Mouse (Mus musculus): Measurements from ENCODE around the gene Tmem214.
A peak's percentile ranks its signal among the peaks of the same experiment; 100 is the strongest.

Tmem214 gene

GRCm38 (mm10) chr5:30867712-30868111, at the start of gene Tmem214:
Tmem214 (plus strand) TSS chr5:30868012.
- no peak for DNase-seq

GRCm38 (mm10) chr5:30818758-30819309, 49.0 kb upstream of the Tmem214 start:
- no peak for DNase-seq

DNA sequence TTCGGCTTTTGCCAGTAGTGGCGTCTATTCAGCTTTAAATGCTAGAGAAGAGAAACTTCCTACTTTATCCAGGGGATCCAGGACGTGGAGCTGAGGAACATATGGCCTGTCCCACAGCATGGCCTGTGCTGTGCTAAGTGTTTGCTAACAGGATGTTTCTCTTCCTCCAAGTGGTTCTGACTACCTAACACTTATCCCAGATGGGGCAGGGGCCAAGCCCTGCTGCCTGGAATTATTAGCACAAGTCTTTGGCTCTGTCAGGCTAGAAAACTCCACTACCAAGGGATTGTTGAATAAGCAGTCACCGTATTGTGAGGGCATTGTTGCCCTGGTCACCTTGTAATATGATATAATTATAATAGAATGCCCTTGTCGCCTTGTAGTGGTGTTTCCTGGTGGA, 45.1 kb upstream of the Tmem214 start:
- no peak for DNase-seq

DNA sequence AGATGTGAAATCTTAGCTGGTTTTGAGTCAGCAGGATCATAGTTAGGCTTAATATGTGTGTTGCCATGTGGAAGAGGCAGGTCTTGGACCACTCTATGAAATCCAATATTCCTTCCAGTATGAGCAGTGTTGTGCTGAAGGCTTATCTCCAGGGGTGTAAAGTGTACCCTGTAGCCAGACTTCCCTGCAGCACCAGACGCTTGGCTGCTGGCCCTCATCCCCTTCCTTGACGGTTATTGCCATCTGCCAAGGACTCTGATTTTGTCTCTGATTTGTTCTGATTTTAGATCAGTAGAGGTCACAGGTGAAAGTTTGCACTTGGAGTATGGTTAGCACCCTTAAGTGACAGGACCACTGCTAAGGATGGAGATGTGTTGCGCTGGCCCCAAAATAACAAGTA, 44.7 kb upstream of the Tmem214 start:
- no peak for DNase-seq

DNA sequence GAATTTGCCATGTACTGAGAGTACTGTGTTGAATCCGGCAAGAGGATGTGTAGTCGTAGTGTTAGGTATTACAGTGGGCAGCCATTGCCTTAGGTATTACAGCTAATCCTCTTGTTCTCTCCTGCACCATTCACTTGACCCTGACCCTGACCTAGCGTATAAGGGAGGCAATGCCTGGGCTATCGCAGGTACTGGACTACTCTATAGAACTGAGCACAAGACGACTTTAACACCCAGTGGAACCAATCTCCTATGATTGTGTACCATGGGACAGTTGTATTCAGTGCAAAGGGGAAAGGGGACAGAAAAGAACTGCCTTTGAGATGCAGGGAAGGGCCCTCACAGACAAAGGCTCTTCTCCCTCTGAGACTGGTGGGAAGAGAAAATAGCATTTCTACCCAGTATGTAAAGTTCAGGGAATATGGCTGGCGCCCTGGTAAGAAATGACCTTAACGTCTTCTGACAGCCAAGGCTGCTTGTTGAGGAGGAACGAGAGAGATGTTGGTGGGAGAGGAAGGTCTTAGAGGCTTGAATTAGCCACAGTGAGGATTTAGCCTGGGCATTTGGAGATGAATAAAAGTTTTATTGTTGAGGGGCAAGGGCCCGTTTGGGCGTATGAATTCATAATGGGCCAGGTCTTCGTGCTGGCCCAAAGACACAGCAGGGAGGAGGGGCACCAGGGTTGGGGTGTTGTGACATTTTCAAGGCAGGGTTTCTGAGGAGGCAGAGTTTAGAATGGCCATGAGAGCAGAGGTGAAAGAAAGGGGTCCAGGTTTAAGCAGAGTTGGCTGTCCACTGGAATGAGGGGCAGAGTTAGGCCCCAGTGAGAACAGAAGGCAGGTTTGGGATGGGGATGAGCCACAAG, 43.5 kb upstream of the Tmem214 start:
- DNase-seq: no peak

DNA sequence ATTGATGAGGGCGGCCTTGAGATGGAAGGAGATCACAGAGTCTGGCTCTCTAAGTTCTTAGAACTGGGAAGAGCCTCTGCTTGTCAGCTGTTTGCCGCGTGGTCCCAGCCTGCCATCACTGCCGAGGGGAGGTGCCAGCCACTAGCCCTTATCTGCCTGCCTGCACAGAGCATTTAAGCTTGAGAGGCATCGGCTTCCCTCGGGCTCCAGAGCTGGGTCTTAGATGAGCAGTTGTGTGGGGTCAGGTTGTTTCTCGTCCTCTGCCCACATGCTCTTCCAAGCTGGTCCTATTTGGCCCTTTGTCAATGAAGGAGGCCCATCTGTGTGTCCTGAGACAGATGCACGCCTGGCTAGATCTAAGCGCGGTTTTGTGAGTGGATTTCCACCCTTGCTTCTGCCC, 42.6 kb upstream of the Tmem214 start:
- DNase-seq: no peak

- DNase-seq: no peak
Observed at GRCm38 (mm10) chr5:30825821-30826220, 42.0 kb upstream of the Tmem214 start.

DNA sequence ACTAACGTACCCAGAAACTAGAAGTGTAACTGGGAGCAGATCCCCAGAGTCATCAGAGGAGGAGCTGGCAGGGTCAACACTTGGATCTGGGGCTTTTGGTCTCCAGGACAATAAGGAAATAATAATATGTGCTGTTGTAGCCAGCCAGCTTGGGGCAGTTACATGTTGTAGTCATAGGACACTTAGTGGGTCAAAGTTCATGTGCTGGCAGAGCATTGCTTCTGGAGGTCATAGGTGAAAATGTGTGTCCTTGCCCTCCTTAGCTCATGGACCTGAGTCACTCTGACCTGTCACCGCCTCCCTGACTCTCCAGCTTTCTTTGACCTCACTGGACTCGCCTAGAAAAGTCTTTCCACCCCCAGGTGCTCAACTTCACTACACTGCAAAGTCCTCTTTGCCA, 34.4 kb upstream of the Tmem214 start:
- DNase-seq: no peak

DNA sequence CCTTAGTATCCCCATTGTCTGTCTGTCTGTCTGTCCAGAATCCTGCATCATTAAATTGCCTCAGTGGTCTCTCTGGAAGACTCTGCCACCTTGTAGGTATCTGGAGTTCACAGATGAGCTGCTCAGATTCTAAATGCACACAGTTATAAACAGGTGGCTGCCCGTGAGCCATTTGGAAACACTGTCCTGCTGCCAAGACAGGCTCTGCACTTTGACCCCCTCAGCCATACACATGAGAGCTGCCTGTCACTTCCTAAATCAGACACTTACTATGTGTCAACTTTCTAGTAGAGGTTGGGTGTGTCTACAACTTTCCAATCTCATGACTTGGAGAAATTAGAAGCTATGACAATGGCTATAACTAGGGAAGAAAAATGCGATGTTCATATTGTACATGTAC, 28.1 kb upstream of the Tmem214 start:
- no peak for DNase-seq

DNA sequence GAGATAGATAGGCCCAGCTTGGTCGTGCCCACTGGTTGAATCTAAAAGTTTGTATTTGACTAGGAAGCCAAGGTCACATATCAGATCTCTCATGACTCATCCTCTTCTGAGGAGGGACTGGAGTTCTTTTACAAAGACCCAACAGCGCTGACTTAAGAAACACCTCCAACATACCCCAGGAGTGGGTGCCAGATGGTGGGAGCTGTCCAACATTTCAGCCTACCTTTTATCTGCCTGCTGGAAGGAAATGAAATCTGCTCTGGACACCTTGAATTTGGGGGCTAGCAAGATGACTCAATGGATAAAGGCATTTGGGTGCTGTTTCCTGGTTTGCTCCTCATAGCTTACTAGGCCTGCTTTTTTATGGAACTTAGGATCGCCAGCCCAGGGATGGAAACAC, 25.9 kb upstream of the Tmem214 start:
- no peak for DNase-seq

GRCm38 (mm10) chr5:30849891-30850555, 17.8 kb upstream of the Tmem214 start:
- DNase-seq: no peak

DNA sequence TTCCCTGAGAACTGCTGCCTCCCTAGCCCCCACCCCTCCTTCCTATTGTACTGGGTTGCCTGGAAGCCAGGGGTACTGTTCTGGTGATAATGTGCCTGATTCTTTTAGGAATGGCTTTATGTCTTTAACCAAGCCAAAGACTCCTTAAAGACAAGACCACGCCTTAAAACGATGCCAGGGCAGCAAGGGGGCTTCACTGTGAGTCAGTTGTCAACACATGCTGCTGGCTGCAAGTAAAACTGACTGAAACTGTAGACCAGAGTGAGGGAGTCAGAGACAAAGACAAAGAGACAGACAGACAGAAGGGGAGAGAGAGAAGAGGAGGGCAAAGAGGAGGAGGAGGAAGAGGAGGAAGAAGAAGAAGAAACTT, 17.3 kb upstream of the Tmem214 start:
- no peak for DNase-seq

DNA sequence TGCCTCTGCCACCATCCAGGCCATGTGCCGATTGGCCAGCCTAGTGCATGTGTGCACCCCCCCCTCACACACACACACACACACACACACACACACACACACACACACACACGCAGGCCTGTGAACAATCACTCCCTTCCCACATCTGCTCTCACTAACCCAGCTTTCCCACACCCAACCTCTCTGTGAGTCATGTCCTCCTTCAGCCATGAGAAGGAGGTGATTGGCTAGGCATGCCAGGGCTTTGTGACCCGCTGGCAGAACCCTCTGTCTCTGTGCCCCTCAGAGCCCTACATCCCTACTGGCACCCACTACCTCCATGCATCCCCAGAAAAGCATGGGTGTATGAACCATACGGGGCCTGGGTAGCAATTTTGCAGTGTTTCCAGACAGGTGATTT, 14.3 kb upstream of the Tmem214 start:
- no peak for DNase-seq

- no peak for DNase-seq
Observed at GRCm38 (mm10) chr5:30855674-30856073, 12.1 kb upstream of the Tmem214 start.

GRCm38 (mm10) chr5:30856124-30856523, 11.7 kb upstream of the Tmem214 start:
- no peak for DNase-seq

DNA sequence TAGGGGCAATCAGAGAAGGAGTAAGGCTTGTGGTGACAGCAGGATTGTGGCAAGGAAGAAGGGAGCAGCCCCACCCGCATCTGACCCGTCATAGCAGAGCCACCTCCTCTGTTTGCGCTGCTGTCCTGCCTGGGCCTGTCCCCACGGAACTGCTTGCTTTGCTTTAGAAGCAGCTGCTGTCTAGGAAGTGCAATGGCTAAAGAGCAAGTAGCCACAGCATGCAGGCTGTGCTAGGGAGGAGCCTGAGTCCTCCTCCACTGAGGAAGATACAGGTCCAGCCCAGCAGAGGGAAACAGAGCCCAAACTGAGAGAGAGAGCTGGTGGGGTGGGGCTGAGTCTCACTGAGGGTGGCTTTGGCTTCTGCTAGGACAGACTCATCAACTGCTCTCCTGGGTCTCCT, 4.0 kb upstream of the Tmem214 start:
- DNase-seq: peak; percentile 15 to 19

DNA sequence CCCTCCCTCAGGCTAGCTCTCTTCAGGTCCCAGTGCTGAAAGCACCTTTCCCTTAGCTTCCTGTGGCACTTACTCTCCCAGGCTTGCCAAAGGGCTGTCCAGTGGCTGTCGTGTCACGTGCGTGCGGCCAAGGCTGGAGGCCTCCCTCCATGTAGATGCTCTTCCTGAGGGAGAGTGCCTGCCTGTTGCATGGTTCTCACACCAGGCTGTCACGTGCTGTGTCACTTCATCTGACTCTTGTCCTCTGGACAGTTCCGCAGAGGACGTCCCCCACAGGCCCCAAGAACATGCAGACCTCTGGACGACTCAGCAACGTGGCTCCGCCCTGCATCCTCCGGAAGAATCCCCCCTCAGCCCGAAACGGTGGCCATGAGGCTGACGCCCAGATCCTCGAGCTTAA, 3.5 kb upstream of the Tmem214 start:
- no peak for DNase-seq

GRCm38 (mm10) chr5:30866871-30867270, 941 bp upstream of the Tmem214 start:
- peak; percentile 42 to 51 for DNase-seq

DNA sequence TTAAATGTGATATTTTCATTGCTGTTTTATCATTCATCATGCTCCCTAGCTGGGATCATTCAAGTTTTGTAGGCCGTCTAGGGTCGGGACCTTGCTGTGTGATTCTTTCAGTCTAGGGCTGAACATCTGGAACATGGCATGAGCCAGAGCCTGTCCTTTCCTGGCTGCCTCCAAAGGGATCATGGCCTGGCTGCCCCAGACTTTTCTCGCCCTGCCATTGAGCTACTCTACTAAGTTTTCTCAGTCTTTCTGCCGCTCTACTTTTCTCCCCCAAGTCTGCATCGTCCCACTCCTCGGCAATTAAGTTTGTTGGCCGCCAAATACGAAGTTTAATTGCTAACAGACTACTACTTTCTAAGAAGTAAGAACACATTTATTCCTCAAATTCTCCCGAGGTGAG, 1.2 kb downstream of the Tmem214 start:
- peak in 1 of 2 experiments; percentile 16 for DNase-seq

DNA sequence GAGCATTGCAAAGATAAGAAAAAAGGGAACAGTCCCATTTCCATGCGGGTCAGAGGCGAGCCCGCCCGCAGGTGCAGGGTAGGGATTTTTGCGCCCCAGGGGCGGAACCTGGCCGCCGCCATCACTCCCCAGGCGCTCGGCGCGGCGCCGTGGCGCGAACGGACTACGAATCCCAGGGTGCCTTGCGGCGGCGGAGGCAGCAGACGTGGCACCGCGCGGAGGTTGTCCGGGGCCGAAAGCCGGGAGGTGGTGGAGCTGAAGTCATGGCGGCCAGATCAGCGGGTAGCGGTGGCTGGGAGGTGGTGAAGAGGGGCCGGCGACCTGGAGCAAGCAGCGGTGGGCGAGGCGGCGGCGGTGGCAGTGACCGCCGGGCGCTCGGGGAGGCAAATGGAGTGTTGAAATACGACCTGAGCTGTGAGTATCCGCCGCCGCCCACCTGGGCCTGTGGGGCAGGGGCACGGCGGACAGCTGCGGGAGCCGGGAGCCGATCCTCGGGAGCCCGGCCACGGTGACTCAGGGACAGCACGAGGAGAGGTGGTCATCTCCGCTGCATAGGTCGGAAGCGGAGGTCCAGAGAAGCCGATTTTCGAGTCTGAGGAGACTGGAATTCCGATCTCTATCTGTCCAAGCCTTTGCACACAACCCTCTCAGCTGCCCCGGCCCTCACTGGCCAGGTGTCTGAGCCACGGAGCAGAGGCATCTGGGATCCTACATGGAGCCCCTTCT, 1.8 kb downstream of the Tmem214 start:
- peak; percentile 95 for DNase-seq

GRCm38 (mm10) chr5:30870131-30870406, 2.3 kb downstream of the Tmem214 start:
- DNase-seq: no peak

DNA sequence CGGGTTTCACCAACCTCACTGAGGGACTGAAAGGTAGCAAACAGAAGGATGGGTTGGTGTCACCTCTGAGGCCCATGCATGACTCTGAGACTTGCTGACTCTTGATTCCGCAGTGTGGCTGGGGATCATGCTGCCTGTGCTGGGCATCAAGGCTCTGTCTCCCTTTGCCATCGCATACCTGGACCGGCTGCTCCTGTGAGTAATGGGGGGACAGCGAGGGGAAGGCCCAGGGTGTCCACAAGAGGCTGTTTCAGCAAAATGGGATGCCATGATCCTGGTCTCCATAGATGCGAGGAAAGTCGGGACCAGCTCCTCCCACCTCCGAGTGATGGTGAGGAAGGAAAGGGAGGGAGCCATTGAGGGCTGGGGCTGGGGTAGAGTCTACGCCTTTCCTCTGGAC, 4.8 kb downstream of the Tmem214 start:
- DNase-seq: no peak

DNA sequence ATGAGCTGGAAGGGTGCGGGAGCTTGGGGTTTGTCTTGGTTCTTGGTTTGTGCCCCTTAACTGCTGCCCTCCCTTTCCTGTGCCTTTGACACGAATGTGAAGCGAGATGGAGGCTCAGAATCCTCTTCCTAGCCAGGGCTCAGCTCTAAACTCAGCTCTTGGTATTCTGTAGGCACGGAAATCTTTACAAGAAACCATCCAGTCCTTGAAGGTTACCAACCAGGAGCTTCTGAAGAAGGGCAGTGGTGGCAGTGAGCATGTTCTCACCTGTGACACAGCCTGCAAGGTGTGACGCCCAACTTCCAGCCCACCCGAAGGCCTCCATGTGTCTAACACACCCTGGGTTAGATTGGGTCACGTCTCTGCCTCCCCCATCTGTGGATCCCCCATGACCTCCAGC, 6.6 kb downstream of the Tmem214 start:
- no peak for DNase-seq

GRCm38 (mm10) chr5:30878616-30879015, 10.8 kb downstream of the Tmem214 start:
- DNase-seq: no peak

Data from B cell, adult 2 months (primary cell).